Mouse (Mus musculus) heart, embryonic 10.5 days (tissue): Measurements from ENCODE around the gene Hhatl. TPM values are rescaled to one million over a fixed set of nuclear protein-coding genes. Genes with fewer than 3 reads are reported as not detected.

Experiments
- DNase-seq: peaks from one replicate; pipeline ENCODE4 v3.0.0-alpha.2; 2017; ENCODE audit warnings: low spot score
- H3K27ac ChIP-seq: fragments of 300-500 bp; sonication (generic); 2 replicates; pipeline ENCODE4 v1.5.1; 2016; ENCODE audit warnings: mild to moderate bottlenecking
- H3K27me3 ChIP-seq: fragments of 300-500 bp; sonication (generic); 2 replicates; pipeline ENCODE4 v1.6.1; 2016; ENCODE audit warnings: mild to moderate bottlenecking; ENCODE audit not compliant: poor library complexity, insufficient read depth, severe bottlenecking
- H3K36me3 ChIP-seq: fragments of 300-500 bp; sonication (generic); 2 replicates; pipeline ENCODE4 v1.6.1; 2016; ENCODE audit warnings: mild to moderate bottlenecking, moderate library complexity
- H3K4me1 ChIP-seq: fragments of 300-500 bp; sonication (generic); 2 replicates; pipeline ENCODE4 v1.6.1; 2016; ENCODE audit warnings: mild to moderate bottlenecking
- H3K4me3 ChIP-seq: fragments of 300-500 bp; sonication (generic); 2 replicates; pipeline ENCODE4 v1.5.1; 2016; ENCODE audit warnings: mild to moderate bottlenecking, moderate library complexity
- H3K9me3 ChIP-seq: fragments of 300-500 bp; sonication (generic); 2 replicates; pipeline ENCODE4 v1.6.1; 2016; ENCODE audit warnings: mild to moderate bottlenecking, moderate library complexity
- WGBS: fragments of 180-500 bp; shearing (Covaris S2); methylation state at CpG from one replicate; pipeline ENCODE4 v1.1.7; 2016; 5-methylcytosine and 5-hydroxymethylcytosine counted together
- polyA plus RNA-seq: library from polyadenylated mRNA; unstranded; fragments of >200 nt; fragmentation: Nextera tagmentation; extraction: Ambion mirVana; gene quantifications from 2 replicates; pipeline ENCODE4 v1.2.1, GENCODE M21; 2016

Hhatl gene
- polyA plus RNA-seq, 1 experiment from 2014 or later: 0.84 TPM

GRCm38 (mm10) chr9:121741168-121741567 lies 51.1 kb downstream of the Hhatl start:
- H3K4me3 ChIP-seq: no peak overlapping the region
- no peak overlapping the region for H3K27ac ChIP-seq
- H3K36me3 ChIP-seq: peaks cover 71% of the 10 kb centered on the region
- no peak for DNase-seq
- no peaks in the 10 kb centered on the region for H3K27me3 ChIP-seq
- H3K4me1 ChIP-seq: no peaks in the 10 kb centered on the region
- 87% methylated on average over 3 of the region's 3 CpGs for WGBS
- H3K9me3 ChIP-seq: no peaks in the 10 kb centered on the region

- no peaks in the 10 kb centered on the region for H3K27me3 ChIP-seq
- no peaks in the 10 kb centered on the region for H3K9me3 ChIP-seq
- WGBS: 86% methylated on average over 6 of the region's 6 CpGs
- peaks cover 67% of the 10 kb centered on the region for H3K36me3 ChIP-seq
- DNase-seq: no peak
- no peaks in the 10 kb centered on the region for H3K4me1 ChIP-seq
- no peak overlapping the region for H3K4me3 ChIP-seq
- no peak overlapping the region for H3K27ac ChIP-seq
These were observed 51.8 kb downstream of the Hhatl start for GRCm38 (mm10) chr9:121740490-121740889.

Other genes starting within 250 kb of the Hhatl start
- not detected in 2 replicates for gene Lyzl4, start 150.4 kb downstream of the Hhatl start, polyA plus RNA-seq
- gene Vipr1, start 149.8 kb downstream of the Hhatl start, polyA plus RNA-seq: 0.30 and 0.63 TPM in 2 replicates
- gene Sec22c, start 87.0 kb downstream of the Hhatl start, polyA plus RNA-seq: 7.0 and 8.8 TPM in 2 replicates
- gene Ss18l2, start 82.2 kb downstream of the Hhatl start, polyA plus RNA-seq: 115 and 138 TPM in 2 replicates
- gene Nktr, start 73.3 kb downstream of the Hhatl start, polyA plus RNA-seq: 48.7 and 49.8 TPM in 2 replicates
- gene Zfp651, start 33.2 kb downstream of the Hhatl start, polyA plus RNA-seq: 6.3 and 7.2 TPM in 2 replicates
- gene Klhl40, start 14.9 kb downstream of the Hhatl start, polyA plus RNA-seq: 0.36 and 0.38 TPM in 2 replicates
- 0.21 and 0.28 TPM in 2 replicates for gene Ccdc13, start 47.0 kb upstream of the Hhatl start, polyA plus RNA-seq
- 254 and 270 TPM in 2 replicates for gene Higd1a, start 65.9 kb upstream of the Hhatl start, polyA plus RNA-seq
- gene Ackr2, start 105.8 kb upstream of the Hhatl start, polyA plus RNA-seq: 0.31 TPM in 1 of 2 replicates, not detected in the other
- gene Cyp8b1, start 123.8 kb upstream of the Hhatl start, polyA plus RNA-seq: not detected in 2 replicates
- 0.42 and 0.72 TPM in 2 replicates for gene Fam198a, start 158.5 kb upstream of the Hhatl start, polyA plus RNA-seq
- gene Pomgnt2, start 204.6 kb upstream of the Hhatl start, polyA plus RNA-seq: 12.9 and 16.2 TPM in 2 replicates